Mouse (Mus musculus): ENCODE results near the gene Btbd19.

The Btbd19 gene

DNA sequence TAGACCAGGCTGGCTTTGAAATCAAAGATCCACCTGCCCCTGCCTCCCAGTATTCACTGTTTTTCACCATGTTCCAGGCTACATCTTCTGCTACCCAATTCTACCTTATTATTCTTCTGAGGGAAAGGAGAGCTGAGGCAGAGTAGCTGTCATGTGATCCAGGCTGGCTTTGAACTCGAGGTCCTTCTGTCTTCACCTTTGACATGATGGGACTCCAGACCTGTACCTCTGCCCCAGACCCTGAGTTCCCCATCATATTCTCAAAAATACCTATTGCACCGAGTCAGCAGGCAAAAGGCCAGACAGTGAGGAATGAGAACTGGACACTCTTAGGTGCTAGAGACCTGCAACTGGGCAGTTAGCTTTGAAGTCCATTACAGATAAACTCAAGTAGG lies 9.1 kb upstream of the Btbd19 start:
- no peak for DNase-seq (ENCODE audit: low read depth, low spot score)

DNA sequence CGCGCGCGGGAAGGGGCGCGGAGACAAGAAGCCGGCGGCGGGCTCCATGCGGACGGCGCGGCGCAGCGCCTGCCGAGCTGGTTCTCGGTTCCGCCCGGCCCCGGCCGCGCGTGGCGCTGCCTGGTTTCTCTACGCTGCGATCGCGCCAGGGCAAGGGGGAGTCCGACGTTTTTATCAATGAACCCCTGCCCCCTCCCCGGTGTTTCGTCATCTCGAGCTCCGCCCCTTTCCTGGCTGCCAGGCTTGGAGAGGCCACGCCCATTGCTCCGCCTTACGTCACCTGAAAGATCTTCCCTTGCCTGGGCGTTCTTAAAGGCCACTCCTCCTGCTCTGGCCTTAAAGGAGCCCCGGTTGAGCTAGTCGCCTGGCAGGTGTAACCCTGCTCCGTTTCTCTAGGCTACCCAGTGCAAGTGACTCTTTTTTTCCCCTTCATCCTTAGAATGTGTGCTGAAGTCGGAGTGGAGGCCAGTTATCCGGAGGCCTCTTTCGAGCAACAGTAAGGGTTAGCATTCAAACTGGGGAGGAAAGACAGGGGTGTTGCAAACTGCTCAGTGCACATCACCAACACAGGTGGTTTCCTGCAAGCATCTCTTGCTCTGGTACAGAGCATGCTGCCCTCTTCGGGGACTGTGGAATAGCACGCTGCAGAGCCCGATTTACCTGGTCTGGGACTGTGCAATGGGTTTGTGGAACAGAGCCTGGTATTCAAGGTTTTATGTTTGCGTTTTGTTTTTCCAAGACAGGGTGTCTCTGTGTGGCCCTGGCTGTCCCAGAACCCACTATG lies 8.5 kb upstream of the Btbd19 start, which contains the start of gene Plk3:
Plk3 (minus strand) TSS at position 147 of the 784 bp plus-strand sequence.
- DNase-seq (ENCODE audit: low read depth, low spot score): peak; percentile 96

DNA sequence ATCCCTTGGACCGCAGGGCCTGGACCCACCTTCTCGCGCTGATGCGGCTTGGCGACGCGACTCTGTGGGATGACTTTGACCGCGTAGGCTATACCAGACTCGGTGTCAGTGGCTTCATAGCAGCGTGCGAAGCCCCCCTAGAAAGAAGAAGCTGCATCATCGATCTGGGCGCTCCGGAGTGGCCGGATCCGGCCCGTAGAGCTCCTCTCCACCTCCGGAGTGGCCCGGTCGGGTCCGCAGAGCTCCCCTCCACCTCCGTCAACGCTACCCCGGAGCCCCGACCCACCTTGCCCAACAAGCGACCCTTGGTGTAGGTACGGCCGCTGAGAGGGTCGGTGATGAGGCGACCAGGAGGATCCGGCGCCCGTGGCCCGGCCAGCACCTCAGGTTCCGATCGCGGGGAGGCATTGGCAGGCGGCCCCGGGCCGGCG lies 7.9 kb upstream of the Btbd19 start:
- DNase-seq (ENCODE audit: low read depth, low spot score): no peak

DNA sequence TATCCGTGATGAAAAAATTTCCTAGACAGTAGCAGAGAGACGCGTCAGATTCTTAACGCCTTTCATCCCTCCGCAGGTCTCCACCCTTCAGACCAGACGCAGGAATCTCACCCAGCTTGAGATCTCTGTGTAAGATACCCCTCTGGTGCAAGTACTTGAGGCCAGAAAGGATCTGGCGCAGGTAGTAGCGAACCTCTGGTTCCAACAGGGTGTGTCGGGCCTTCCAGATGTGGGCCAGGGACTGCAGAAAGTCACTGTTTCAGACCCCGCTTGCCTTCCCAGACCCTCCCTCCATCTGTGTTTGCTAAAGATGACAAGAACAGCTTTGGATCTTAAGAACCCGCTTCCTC lies 7.2 kb upstream of the Btbd19 start:
- no peak for DNase-seq (ENCODE audit: low read depth, low spot score)

DNA sequence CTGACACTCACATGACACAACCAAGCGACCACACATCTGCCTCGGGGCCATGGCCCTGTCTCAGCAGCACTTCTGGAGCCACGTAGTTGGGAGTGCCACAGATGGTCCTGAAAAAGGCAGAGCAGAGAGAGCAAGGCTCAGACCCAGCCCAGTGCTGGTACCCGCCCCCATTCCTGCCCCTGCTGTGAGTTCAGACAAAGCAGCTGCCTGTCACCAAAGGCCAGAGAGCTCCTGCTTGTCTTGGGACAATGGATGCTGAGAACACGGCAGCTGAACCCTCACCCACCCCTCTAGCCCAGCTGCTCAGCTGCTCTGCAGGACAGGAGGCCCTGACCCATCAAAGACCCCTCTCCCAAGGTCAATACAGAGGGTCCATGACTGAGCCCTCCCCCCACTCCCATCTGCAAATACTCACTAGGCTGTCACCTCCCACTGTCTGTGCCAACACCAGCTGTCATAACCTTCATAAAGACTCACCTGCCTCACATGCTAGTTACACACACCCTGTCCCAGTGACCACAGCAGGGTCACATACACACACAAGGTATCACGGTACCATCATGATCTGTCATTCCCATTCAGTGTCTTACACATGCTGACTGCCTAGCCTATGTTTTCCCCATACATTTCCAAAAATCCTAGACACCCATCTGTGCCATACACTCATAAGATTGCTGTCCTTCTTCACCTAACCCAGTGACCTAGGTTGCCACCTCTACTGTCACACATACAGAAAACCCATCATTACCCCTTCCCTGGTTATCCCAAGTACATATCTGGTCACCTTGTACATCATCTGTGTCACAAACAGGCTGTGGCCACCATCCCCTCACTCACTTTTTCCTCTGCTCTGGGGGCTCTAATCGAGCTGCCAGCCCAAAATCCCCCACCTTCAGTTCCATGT lies 6.6 kb upstream of the Btbd19 start:
- no peak for DNase-seq (ENCODE audit: low read depth, low spot score)

DNA sequence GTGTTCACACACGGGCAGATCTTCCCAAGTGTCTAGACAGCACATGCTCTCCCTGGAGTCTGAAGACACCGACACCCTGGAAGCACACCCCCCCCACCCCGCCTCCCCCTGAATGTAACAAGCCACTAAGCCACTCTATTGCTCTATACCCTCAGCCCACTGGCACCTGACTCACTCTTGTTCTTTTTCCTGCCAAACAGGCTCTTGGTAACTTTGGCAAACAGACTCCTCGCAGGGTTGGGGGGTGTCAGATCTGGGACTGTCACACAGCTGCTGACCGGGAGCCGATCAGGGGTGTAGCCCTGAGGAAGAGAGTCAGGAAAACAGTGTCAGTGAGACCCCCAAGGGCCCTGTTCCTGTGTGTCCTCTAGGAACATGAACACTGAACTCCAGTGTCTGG lies 5.7 kb upstream of the Btbd19 start:
- no peak for DNase-seq (ENCODE audit: low read depth, low spot score)

DNA sequence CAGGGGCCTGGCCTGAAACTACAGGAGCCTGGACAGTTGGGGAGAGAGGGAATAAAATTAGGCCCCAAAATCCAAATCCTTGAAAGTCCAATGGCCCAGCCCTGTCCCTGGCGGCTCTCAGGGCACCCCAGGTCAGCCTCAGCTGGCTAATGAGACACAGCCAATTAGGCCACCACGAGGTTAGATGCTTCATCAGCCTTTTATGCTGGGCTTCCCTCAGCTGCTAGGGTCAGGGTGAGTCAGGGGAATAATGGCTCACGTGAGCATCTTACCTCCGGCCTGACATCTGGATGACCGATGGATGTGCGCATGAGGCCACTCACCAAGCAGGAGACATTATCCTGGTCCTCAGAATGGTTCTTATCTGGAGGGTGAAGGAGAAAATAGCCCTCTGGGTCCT lies 5.3 kb upstream of the Btbd19 start:
- DNase-seq (ENCODE audit: low read depth, low spot score): no peak

DNA sequence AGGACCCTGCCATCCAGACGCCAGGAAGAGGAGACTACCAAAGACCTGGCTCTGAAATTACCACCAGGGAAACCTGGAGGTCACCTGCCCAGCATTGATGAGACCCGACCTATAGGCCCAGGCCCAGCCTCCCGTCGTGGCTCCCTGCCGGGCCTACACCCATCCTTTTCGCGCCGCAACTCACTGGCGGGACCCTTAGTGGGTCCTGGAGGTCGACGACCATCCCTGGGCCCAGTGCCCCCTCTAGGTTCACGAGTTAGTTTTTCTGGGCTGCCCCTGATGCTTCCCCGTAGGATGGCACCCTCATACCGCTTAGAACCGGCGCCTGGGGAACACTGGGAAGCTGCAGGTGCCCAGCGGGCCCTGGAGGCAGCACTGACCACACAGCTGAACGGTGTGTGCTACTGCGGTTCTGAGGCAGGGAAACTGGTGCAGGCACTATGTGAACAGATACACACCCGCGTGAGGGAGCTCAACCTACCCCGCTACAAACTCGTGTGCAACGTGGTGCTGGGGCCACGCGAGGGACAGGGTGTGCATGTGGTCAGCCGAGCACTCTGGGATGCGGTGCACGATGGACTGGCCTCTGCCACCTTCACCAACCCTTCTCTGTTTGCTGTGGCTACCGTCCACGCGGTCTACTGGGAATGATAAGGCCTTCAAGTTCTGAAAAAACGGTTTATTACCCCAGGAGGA lies 2.6 kb upstream of the Btbd19 start:
- DNase-seq (ENCODE audit: low read depth, low spot score): no peak

DNA sequence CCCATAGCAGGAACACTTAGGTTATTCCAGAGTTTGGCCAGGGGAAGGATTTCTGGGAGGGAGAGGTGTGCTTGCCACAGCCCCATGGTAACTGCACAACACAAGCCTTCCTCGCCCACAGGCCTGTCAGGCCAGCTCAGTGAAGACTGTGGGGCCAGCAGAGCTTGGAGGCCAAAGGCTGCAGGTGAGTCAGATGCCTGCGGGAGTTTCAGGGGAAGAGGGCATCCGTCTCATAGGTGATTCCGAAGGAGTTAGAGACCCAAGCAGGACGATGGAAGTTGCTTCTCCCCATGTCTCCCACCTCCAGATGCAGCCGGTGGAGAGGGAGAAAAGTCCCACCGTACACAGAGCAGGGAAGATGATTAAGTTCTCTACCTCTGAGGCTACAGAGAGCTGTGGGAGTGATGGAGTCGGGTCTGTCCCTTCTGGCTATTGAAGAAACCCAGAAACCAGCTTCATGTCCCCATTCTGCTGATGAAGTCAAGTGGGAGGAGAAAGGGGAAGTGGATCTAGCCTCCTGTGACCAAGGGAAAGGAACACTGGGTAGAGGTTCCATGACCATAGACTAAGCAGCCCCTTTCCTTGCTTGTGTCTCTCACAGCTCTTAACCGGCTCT lies 1.3 kb upstream of the Btbd19 start, which contains the start of gene Tctex1d4:
Tctex1d4 (plus strand) TSS at position 120 of the 616 bp plus-strand sequence.
- no peak for DNase-seq (ENCODE audit: low read depth, low spot score)

DNA sequence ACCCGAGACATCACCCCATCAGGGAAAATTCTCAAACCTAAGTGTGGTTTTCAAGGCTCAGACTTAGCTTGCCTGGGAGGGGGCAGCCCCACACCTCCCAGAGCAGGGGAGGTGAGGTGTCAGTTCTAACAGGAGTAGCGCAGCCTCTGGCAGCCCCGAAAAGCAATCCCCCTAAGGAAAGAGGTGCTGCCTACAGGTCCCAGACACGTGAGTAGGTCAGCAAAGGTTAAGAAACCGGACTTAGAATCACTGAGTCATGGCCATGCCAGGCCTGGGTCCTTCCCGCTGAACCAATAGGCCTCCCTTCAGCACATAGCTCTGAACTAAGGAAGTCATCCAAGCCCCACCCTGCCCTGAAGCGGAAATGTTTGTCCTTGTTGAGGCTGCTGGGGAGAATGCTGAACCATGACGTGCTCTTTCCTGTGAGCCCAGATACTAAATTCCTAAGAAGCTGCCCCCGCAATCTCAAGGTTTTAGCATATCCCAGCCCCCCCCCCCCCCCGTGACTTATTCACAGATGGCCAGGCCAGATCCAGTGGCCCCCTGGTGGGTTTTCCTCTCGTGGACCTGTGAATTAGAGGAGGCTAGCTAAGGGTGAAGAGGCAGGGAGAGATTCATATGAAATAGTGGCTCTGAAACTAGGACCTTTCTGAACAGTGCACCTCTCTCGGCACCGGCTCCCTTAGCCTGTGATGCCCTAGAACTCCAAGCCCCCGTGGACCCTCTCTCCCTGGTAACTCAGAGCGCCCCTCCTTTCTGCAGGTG lies 567 bp upstream of the Btbd19 start:
- no peak for DNase-seq (ENCODE audit: low read depth, low spot score)

DNA sequence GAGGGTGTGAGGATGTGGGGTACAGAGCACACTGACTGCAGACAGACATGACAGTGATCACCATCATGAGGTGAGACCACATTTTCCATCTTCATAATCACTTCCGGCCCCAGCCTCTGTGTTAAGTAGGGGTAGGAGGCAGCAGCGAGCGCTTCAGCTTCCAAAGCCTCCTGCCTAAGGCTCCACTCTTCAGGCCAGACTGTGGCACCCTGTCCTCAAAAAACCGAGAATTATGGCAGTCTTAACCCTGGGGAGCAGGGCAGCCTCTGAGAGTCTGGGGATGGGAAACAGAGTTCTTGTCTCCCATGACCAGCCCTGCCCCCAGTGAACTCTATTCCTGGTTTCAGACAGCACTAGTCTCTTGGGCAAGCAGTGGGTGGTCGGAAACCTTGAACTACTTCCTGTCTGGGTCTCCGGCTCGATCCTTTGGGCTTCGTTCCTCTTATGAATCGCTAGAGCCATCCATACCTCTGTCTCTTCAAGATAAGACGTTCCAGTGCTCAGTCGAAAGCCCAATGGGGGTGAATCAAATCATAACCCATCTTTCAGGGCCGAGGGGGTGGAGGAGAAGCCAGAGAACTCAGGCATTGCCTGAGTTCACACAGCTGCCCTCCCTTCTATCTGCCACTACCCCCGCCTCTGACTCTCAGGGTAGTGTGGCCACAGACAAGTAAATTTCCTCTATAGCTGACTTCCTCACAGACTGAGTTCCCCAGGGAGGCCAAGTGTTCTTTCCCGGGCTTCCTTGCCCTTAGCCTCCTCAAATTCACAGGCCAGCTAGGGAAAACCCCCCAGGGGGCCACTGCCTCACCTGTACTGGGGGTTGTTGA lies 792 bp downstream of the Btbd19 start:
- DNase-seq (ENCODE audit: low read depth, low spot score): no peak

DNA sequence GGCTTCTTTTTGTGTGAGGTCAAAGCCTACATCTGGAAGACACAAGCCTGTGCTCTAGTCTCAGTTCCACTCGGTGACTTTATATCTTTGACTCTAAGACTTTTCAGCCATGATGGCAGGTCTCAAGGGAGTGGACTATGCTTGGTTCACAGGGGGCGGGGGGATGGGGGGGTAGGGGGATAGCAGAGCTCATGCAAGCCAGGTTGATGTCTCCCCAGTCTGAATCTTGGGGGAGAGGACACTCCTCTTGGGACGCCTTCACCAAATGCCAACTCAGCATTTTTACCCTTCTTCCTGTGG lies 1.4 kb downstream of the Btbd19 start:
- no peak for DNase-seq (ENCODE audit: low read depth, low spot score)

DNA sequence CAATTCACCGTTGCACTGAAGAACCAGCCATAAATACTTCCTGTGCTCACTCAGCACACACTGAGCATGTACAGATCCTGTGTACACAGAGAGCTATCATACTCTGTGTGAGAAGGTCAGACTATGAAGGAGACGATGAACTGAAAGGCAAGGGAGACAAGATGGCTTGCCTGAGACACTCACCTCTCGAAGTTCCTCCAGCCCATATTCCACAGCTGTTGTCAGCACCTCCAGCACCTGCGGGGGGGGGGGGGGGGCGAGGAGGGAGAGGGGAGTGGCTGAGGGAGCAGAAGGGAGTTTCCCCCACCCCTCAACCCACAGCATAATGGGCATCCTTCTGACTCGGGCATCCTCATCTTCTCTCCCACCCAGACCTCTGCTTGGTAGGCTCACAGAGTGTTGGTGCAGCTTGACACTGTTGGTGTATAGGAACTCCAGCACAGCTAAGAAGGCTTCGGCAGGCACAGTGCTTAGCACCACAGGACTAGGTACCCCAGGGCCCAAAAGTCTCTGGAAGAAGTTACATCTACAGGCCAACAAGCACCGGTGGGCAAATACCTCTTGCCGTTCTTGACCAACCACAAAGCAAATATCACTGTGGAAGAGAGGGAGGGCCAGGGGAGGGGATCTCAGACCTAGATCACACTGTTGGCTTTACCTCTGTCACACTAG lies 1.8 kb downstream of the Btbd19 start:
- no peak for DNase-seq (ENCODE audit: low read depth, low spot score)

DNA sequence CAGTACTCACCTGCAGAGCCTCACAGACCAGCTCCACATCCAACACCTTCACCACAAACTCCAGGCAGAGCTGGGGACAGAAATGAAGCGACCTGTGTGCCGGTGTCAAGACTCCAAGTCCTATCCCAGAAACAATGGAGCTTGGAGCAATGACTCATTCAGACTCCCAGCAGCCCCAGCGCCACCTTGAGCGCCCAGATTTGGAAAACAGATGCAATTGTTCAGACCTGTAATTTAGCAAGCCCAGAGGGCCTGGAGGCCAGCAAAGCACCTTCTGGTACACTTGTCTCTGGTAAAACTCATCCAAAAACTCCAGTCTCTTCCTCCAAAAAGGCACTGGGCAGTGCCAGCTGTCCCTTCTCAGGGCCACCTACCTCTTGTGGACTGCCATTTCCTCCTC lies 3.3 kb downstream of the Btbd19 start:
- DNase-seq (ENCODE audit: low read depth, low spot score): no peak

DNA sequence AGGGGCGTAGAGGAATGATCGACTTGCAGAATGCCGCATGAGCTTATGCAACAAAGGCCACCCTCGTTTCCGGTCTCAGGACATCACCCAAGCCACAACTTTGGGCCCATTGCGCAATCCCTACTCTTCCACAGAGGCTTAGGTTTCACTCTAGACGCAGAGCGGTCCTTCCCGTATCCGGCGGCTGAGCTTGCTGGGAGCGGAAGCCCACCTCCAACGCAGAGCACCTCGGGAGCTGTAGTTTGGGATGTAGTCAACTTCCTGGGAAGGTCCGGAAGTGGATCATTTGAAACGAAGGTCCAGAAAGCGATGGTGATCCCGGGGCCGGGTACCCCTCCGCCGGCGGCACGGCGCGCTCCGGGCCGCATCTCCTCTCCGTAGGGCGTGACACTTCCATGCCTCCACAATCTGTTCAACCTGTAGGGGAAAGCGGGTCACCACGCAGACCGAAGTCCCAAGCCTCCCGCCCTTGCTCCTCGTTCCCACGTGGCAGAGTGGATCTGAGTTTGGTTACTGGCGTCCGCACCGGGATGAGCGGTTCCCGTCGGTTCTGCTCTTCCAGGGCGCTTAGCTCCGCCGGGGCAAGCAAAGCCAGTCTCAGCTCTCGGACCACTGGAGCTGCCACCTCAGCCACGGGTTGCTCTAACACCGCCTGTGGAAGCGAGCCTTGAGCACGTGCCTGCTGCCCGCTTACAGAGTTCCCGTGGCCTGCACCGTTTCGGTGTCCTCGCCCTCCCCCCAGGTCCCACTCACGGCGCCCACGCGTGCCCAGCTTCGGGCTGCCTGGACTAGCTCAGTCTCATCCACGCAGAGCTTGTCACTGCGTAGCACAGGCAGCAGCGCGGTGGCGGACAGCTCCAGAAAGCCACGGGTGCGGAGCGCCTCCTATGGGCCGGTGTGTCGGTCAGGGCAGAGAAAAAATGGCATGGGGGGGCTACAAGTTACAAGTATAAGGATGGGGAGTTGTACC lies 4.8 kb downstream of the Btbd19 start:
- peak; percentile 95 for DNase-seq (ENCODE audit: low read depth, low spot score)

DNA sequence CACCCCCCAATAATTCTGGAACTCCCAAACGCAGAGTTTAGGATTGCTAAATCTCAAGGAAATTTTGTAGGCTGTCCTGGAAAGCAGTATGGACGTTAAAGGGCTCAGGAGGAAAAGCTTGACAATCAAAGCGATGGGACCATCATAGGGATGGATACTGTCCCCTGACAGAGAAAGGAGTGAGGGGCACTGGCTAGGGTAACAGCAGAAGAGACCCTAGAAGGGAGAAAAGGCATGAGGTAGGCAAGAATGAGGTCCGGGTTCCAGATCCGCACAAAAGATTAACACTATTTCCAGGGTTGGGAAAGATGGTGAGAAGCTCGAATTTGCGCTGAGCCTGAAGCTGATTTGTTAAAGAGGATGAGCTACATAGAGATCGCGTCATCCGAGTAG lies 5.5 kb downstream of the Btbd19 start:
- no peak for DNase-seq (ENCODE audit: low read depth, low spot score)

DNA sequence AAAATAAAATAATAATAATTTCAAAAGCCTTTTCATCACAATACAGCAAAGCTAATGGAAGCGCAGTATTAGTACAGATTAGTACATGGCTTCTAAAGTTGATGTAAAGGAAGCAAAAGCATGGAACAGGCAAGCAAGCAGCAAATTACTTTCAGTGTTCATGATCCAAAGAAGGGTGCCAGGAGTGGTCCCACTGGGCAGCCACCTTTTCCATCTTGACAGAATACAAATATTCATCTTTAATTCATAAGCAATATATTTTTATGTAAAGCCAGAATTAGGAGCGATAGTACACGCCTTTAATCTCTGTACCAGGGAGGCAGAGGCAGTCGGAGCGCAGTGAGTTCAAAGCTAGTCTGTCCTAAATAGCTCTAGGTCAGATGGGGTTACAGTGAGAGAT lies 5.9 kb downstream of the Btbd19 start:
- DNase-seq (ENCODE audit: low read depth, low spot score): no peak

DNA sequence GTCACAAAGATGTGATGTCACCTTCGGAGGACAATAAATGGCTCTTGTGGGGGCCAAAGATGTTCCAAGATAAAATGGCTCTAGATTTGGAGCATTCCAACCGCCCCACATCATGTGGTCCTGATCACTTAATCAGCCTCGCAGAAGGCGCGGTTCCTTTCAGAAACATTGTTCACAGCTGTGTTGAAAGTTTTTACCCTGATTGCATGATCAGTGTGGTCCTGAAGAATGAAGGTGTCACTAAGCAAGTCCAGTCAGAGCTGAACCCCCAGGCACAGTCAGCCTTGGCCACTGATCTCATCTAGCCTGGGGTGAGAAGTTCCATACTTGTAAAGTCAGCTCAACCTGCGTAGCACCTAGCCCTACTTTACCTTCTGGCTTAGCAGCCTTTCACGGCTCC lies 7.6 kb downstream of the Btbd19 start:
- DNase-seq (ENCODE audit: low read depth, low spot score): no peak

DNA sequence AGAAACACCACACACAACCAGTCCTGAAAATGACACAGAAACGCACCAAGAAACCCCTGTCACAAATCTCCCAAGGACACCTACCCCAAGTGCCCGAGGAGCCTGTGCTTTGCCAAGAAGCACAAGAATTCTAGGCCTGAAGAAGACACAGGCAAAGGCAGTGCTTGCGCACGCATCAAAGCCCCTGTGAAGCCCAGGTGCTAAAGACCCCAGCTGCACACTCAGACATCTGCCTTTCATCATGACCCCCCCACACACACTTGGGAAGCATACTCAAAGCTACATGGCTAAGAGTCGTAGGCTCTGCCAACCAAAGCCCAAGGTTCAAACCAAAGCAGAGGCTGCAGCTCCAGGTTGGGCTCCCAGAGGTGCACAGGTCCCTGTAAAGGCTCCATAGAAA lies 9.9 kb downstream of the Btbd19 start:
- no peak for DNase-seq (ENCODE audit: low read depth, low spot score)
